Mouse (Mus musculus) stomach, postnatal 0 days (tissue): ENCODE data around the gene Enpp6.

ENCODE experiments used
- CTCF ChIP-seq: IDR thresholded peaks from 2 replicates; pipeline ENCODE4 v1.5.1; 2016; ENCODE audit warnings: antibody characterized with exemption, low read depth, mild to moderate bottlenecking, moderate library complexity
- EP300 ChIP-seq: optimal IDR thresholded peaks from 2 replicates; pipeline ENCODE3; 2016; ENCODE audit warnings: antibody characterized with exemption

DNA sequence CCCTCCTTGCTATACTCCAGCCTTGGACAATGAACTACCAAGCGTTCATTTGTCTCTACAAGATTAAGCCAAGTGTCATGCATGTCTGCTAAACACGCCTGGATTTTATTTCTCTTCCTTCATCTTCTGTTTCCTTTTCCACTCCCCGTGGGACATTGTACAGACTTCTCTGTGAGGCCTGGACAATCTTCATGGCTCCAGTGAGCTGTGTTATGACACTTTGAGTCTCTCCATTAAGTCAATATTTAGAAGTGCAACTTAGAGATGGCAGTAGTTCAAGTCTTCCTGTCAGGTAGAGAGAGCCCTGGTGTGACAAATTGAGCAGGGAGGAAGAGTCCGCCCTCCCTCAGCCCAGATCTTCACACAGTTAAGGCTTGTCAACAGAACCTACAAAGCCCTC is 47.3 kb downstream of the Enpp6 start:
- TF ChIP-seq CTCF (no peak), EP300 (peak; percentile 78)
